Mouse (Mus musculus) forebrain, embryonic 15.5 days (tissue): ENCODE data around the gene Oaz2. TPM values are rescaled to one million over a fixed set of nuclear protein-coding genes. Genes with fewer than 3 reads are reported as not detected.

ENCODE experiments used
- ATAC-seq: fragments of 200-750 bp; cut with Nextera tagmentation; replicated peaks from 2 replicates; pipeline ENCODE4 v1.8.0; 2017; ENCODE audit warnings: mild to moderate bottlenecking, moderate TSS enrichment, moderate library complexity
- H3K27ac ChIP-seq: fragments of 300-500 bp; sonication (generic); replicated peaks from 2 replicates; pipeline ENCODE4 v1.5.1; 2015; ENCODE audit warnings: mild to moderate bottlenecking, inconsistent platforms
- H3K27me3 ChIP-seq: fragments of 300-500 bp; sonication (generic); 2 replicates; pipeline ENCODE4 v1.6.1; 2015; ENCODE audit warnings: inconsistent platforms
- H3K36me3 ChIP-seq: fragments of 300-500 bp; sonication (generic); 2 replicates; pipeline ENCODE4 v1.6.1; 2015; ENCODE audit warnings: mild to moderate bottlenecking, inconsistent platforms
- H3K4me1 ChIP-seq: fragments of 300-500 bp; sonication (generic); 2 replicates; pipeline ENCODE4 v1.6.1; 2015; ENCODE audit warnings: inconsistent platforms
- H3K4me2 ChIP-seq: fragments of 300-500 bp; sonication (generic); replicated peaks from 2 replicates; pipeline ENCODE4 v1.6.1; 2015; ENCODE audit warnings: mild to moderate bottlenecking, inconsistent platforms
- H3K4me3 ChIP-seq: fragments of 300-500 bp; sonication (generic); 2 replicates; pipeline ENCODE4 v1.5.1; 2015; ENCODE audit warnings: mild to moderate bottlenecking, inconsistent platforms
- H3K9ac ChIP-seq: fragments of 300-500 bp; sonication (generic); replicated peaks from 2 replicates; pipeline ENCODE4 v1.6.1; 2015; ENCODE audit warnings: mild to moderate bottlenecking, inconsistent platforms
- H3K9me3 ChIP-seq: fragments of 300-500 bp; sonication (generic); 2 replicates; pipeline ENCODE4 v1.6.1; 2016; ENCODE audit warnings: inconsistent platforms
- WGBS: fragments of 180-500 bp; shearing (Covaris S2); methylation state at CpG from one replicate; pipeline ENCODE4 v1.1.7; 2015; ENCODE audit warnings: mixed read lengths; 5-methylcytosine and 5-hydroxymethylcytosine counted together
- polyA plus RNA-seq: library from polyadenylated mRNA; unstranded; fragments of >200 nt; fragmentation: Nextera tagmentation; extraction: Ambion mirVana; gene quantifications from 2 replicates; pipeline ENCODE4 v1.2.1, GENCODE M21; 2015

Oaz2 gene
- polyA plus RNA-seq, 1 experiment from 2014 or later, result 347 TPM

- Histone ChIP-seq H3K4me1 (no peaks in the 10 kb centered on the region), H3K4me2 (no peak overlapping the region), H3K9ac (no peak overlapping the region), H3K27ac (no peak overlapping the region), H3K27me3 (no peaks in the 10 kb centered on the region), H3K9me3 (no peaks in the 10 kb centered on the region), H3K4me3 (no peak overlapping the region), H3K36me3 (peaks cover 59% of the 10 kb centered on the region)
- no peak for ATAC-seq
- 91% methylated on average over 9 of the region's 9 CpGs for WGBS
Measured at GRCm38 (mm10) chr9:65702286-65702685, 34.5 kb downstream of the Oaz2 start.

DNA sequence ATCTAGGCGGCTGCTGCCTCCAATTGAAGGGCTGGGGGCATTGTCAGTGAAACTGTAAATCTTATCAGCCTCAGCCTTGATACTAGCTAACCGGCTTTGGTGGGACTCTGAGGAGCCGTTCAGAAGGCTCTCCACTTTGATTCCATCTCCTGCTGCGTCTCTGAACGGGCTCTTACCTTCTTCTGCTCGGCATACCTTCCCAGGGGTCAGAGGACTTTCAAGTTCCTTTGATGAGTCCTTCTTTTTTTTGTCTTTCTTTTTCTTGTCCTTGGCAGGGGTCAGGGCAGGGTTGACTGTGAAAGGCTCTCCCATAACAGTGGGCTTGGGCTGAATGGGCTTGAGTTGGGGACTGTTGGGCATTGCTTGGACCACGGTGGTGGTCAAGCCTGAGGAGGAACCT is 35.4 kb downstream of the Oaz2 start:
- 83% methylated on average over 7 of the region's 7 CpGs for WGBS
- no peak for ATAC-seq
- H3K27ac ChIP-seq, result no peak overlapping the region

GRCm38 (mm10) chr9:65703926-65704595 is 36.3 kb downstream of the Oaz2 start:
- no peak for ATAC-seq
- H3K9ac ChIP-seq, result no peak overlapping the region
- H3K9me3 ChIP-seq, result no peaks in the 10 kb centered on the region
- H3K27me3 ChIP-seq, result no peaks in the 10 kb centered on the region
- H3K4me3 ChIP-seq, result no peak overlapping the region
- H3K36me3 ChIP-seq, result peaks cover 45% of the 10 kb centered on the region
- H3K4me2 ChIP-seq, result no peak overlapping the region
- 89% methylated on average over 24 of the region's 24 CpGs for WGBS
- no peak overlapping the region for H3K27ac ChIP-seq
- no peaks in the 10 kb centered on the region for H3K4me1 ChIP-seq

More for the DNA sequence above, 35.4 kb downstream of the Oaz2 start:
- Histone ChIP-seq H3K9ac (no peak overlapping the region), H3K4me3 (no peak overlapping the region), H3K4me2 (no peak overlapping the region), H3K9me3 (no peaks in the 10 kb centered on the region), H3K36me3 (peaks cover 52% of the 10 kb centered on the region), H3K4me1 (no peaks in the 10 kb centered on the region), H3K27me3 (no peaks in the 10 kb centered on the region)

DNA sequence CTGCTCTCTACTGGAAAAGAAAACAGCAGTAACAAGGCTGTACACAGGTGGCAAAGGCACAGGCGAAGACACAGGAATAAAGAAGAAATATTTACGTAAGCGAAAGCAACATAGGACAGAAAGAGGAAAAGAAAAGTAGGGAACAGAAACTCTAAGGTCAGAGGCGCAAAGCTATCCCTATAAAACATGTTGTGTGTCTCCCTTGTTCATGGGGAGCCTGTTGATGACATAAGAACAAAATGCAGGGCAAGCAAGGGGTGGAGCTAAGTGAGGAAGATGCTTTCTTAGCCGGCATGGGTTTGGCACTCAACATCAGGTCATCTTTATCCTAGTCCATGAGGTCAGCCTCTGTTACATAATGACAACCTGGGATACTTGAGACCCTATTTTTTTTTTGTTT is 50.4 kb downstream of the Oaz2 start:
- Histone ChIP-seq H3K9ac (no peak overlapping the region), H3K4me1 (peaks cover 11% of the 10 kb centered on the region), H3K9me3 (no peaks in the 10 kb centered on the region), H3K36me3 (no peaks in the 10 kb centered on the region), H3K4me3 (no peak overlapping the region), H3K27ac (no peak overlapping the region), H3K27me3 (no peaks in the 10 kb centered on the region), H3K4me2 (no peak overlapping the region)
- WGBS, result 93% methylated on average over 5 of the region's 5 CpGs
- ATAC-seq, result no peak

DNA sequence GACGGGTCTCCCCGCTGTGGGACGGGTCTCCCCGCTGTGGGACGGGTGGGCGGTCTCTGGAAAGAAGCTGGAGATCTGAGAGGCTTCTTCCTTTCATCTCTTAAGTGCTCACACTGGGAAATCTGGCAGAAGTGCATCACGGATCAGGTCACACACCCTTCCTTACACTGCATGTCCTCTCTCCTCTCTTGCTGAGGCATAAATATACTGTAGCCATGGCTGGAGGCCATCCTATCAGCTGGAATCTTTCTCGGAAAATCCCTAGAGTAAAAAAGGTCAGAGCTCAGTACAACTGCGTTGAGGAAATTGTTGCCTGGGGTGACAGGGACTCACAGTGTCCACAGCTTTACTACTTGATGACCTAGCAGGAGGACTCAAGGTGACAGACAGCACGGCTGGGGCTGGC is 53.4 kb downstream of the Oaz2 start:
- no peak for ATAC-seq
- Histone ChIP-seq H3K4me1 (peaks cover 40% of the 10 kb centered on the region), H3K9ac (no peak overlapping the region), H3K27me3 (no peaks in the 10 kb centered on the region), H3K9me3 (no peaks in the 10 kb centered on the region), H3K4me2 (no peak overlapping the region), H3K36me3 (no peaks in the 10 kb centered on the region), H3K4me3 (no peak overlapping the region), H3K27ac (no peak overlapping the region)
- WGBS, result 77% methylated on average over 10 of the region's 10 CpGs

GRCm38 (mm10) chr9:65724471-65725290 is 56.9 kb downstream of the Oaz2 start:
- Histone ChIP-seq H3K27me3 (no peaks in the 10 kb centered on the region), H3K4me2 (peak overlapping the region; percentile 3; the same call in 1 of the 2 replicates), H3K4me1 (peaks cover 47% of the 10 kb centered on the region), H3K4me3 (no peak overlapping the region), H3K36me3 (no peaks in the 10 kb centered on the region), H3K9ac (peak overlapping the region; percentile 5; the same call in 1 of the 2 replicates), H3K27ac (peak overlapping the region; percentile 86), H3K9me3 (no peaks in the 10 kb centered on the region)
- ATAC-seq, result peak; percentile 82
- WGBS, result 7% methylated on average over 8 of the region's 8 CpGs

- H3K9ac ChIP-seq, result no peak overlapping the region
- H3K36me3 ChIP-seq, result no peaks in the 10 kb centered on the region
- H3K4me2 ChIP-seq, result no peak overlapping the region
- no peak overlapping the region for H3K4me3 ChIP-seq
- no peaks in the 10 kb centered on the region for H3K9me3 ChIP-seq
- peak; percentile 58 for ATAC-seq
- 12% methylated on average over 4 of the region's 4 CpGs for WGBS
- no peaks in the 10 kb centered on the region for H3K27me3 ChIP-seq
- H3K4me1 ChIP-seq, result peaks cover 47% of the 10 kb centered on the region
- H3K27ac ChIP-seq, result peak overlapping the region; percentile 86
Measured at GRCm38 (mm10) chr9:65725291-65725622, 57.5 kb downstream of the Oaz2 start.

GRCm38 (mm10) chr9:65726431-65726830 is 58.6 kb downstream of the Oaz2 start:
- H3K9ac ChIP-seq, result no peak overlapping the region
- 75% methylated on average over 3 of the region's 3 CpGs for WGBS
- no peak overlapping the region for H3K4me2 ChIP-seq
- H3K27me3 ChIP-seq, result no peaks in the 10 kb centered on the region
- H3K4me1 ChIP-seq, result peaks cover 44% of the 10 kb centered on the region
- H3K9me3 ChIP-seq, result no peaks in the 10 kb centered on the region
- peaks cover 3% of the 10 kb centered on the region; the same call in 1 of the 2 replicates for H3K36me3 ChIP-seq
- no peak for ATAC-seq
- H3K4me3 ChIP-seq, result no peak overlapping the region
- peak overlapping the region; percentile 86; the same call in 1 of the 2 replicates for H3K27ac ChIP-seq

DNA sequence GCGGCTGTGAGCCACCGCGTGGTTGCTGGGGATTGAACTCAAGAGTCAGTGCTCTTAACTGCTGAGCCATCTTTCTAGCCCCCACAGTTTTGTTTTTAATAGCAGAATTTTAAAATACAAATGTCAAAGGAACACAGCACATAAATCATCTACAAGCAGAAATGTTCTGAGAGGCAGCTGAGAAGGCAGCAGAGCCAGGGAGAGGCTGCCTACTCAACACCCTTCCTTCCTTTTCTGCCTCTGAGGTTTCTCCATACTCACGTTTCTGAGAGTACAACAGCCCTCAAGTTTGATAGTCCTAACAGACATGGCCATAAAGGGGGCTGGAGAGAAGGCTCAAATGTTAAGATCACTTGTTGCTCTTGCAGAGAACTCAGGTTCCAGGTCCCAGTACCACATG is 59.7 kb downstream of the Oaz2 start:
- Histone ChIP-seq H3K9ac (no peak overlapping the region), H3K36me3 (peaks cover 3% of the 10 kb centered on the region; the same call in 1 of the 2 replicates), H3K27ac (no peak overlapping the region), H3K9me3 (no peaks in the 10 kb centered on the region), H3K4me2 (no peak overlapping the region), H3K4me1 (peaks cover 35% of the 10 kb centered on the region), H3K27me3 (no peaks in the 10 kb centered on the region), H3K4me3 (no peak overlapping the region)
- 91% methylated on average over 4 of the region's 4 CpGs for WGBS
- no peak for ATAC-seq

GRCm38 (mm10) chr9:65728588-65728987 is 60.8 kb downstream of the Oaz2 start:
- Histone ChIP-seq H3K9ac (no peak overlapping the region), H3K4me3 (no peak overlapping the region), H3K4me1 (peaks cover 32% of the 10 kb centered on the region), H3K27ac (no peak overlapping the region), H3K27me3 (no peaks in the 10 kb centered on the region), H3K4me2 (no peak overlapping the region), H3K9me3 (no peaks in the 10 kb centered on the region), H3K36me3 (peaks cover 3% of the 10 kb centered on the region; the same call in 1 of the 2 replicates)
- no peak for ATAC-seq
- WGBS, result 97% methylated on average over 6 of the region's 6 CpGs

- no peak overlapping the region for H3K9ac ChIP-seq
- H3K27me3 ChIP-seq, result no peaks in the 10 kb centered on the region
- ATAC-seq, result no peak
- no peak overlapping the region for H3K4me2 ChIP-seq
- no peak overlapping the region for H3K27ac ChIP-seq
- no peaks in the 10 kb centered on the region for H3K9me3 ChIP-seq
- no peak overlapping the region for H3K4me3 ChIP-seq
- H3K36me3 ChIP-seq, result peaks cover 3% of the 10 kb centered on the region; the same call in 1 of the 2 replicates
- no peaks in the 10 kb centered on the region for H3K4me1 ChIP-seq
- WGBS, result 88% methylated on average over 3 of the region's 3 CpGs
Measured at GRCm38 (mm10) chr9:65734931-65735330, 67.1 kb downstream of the Oaz2 start.
